Mouse (Mus musculus): ENCODE results near the gene Lrrc27.

- TF ChIP-seq GATA1 (IDR thresholded peaks at IDR 0.05; ENCODE audit: low read length), result no peak
- TF ChIP-seq TAL1 (IDR thresholded peaks at IDR 0.05; ENCODE audit: low read length), result no peak
Measured at GRCm38 (mm10) chr7:139180058-139180457, 32.7 kb upstream of the Lrrc27 start.

Data from erythroblast, embryonic 14.5 days (primary cell).